In genomic region chr1:128441129-128441473, GRCm38 (mm10) we compare ENCODE assay signal across 10 mouse cellular contexts. TPM values are rescaled to one million over a fixed set of nuclear protein-coding genes. Genes with fewer than 3 reads are reported as not detected.
DNase-seq lines count a peak whose midpoint lies in the region; TF ChIP-seq lines count a peak whose summit lies in the region.
"Had no signal": no experiment of that assay in that cellular context is flagged by ENCODE, and none has a peak within 500 bp of the region (broad histone marks: within the 10 kb centered on the region; RNA-seq: fewer than 3 reads in every experiment).

No protein-coding gene starts in this region.

- H3K36me3 ChIP-seq in thymus, adult 2 months (ENCODE audit: control insufficient read depth, insufficient read depth, low read length): no peaks in the 10 kb centered on the region
- H3K36me3 ChIP-seq: hindbrain, embryonic 15.5 days; stomach, embryonic 15.5 days had no signal

- TF ChIP-seq POLR2A in thymus, adult 2 months (IDR thresholded peaks at IDR 0.05; ENCODE audit: control insufficient read depth, extremely low read depth, insufficient read depth, low read length, poor library complexity): no peak

- peak; percentile 24 for DNase-seq in embryo, embryonic 10 days (ENCODE audit: low spot score)
- DNase-seq in embryo, embryonic 11 days: no peak
- peak; percentile 13 to 15 for DNase-seq in left cerebral cortex, adult 8-10 months (ENCODE audit: low spot score in 2 of 2)
- DNase-seq in left cerebral cortex, adult 18-20 months (ENCODE audit: low spot score in 2 of 2): no peak
- peak; percentile 25 for DNase-seq in embryo, embryonic 10.5 days (ENCODE audit: low spot score)
- peak; percentile 28 to 49 for DNase-seq in layer of hippocampus, postnatal 14 days (ENCODE audit: low spot score in 2 of 2)
- DNase-seq in kidney, postnatal 4 days: no peak
- DNase-seq in thymus, adult 2 months: no peak

- no peak overlapping the region for H3K4me3 ChIP-seq in thymus, adult 2 months (ENCODE audit: control insufficient read depth, insufficient read depth, low read length)
- H3K4me3 ChIP-seq: hindbrain, embryonic 15.5 days; stomach, embryonic 15.5 days had no signal

- H3K27me3 ChIP-seq in thymus, adult 2 months (ENCODE audit: control insufficient read depth, insufficient read depth, low read length): no peaks in the 10 kb centered on the region
- H3K27me3 ChIP-seq: hindbrain, embryonic 15.5 days; stomach, embryonic 15.5 days had no signal

- WGBS in thymus, adult 2 months: 91% methylated on average over 5 of the region's 5 CpGs

- TF ChIP-seq CTCF in thymus, adult 2 months (IDR thresholded peaks at IDR 0.05; ENCODE audit: borderline replicate concordance, control insufficient read depth, extremely low read depth, insufficient read depth, low read length, poor library complexity): no peak

- H3K4me1 ChIP-seq in thymus, adult 2 months (replicated peaks; ENCODE audit: control insufficient read depth, insufficient read depth, low read length): peaks cover 11% of the 10 kb centered on the region
- H3K4me1 ChIP-seq: hindbrain, embryonic 15.5 days; stomach, embryonic 15.5 days had no signal

- H3K27ac ChIP-seq in thymus, adult 2 months (ENCODE audit: control insufficient read depth, insufficient read depth, low read length): no peak overlapping the region
- H3K27ac ChIP-seq: hindbrain, embryonic 15.5 days; stomach, embryonic 15.5 days had no signal

RNA-seq across cellular contexts. Expression of gene Dars, which starts 23.9 kb away (rescaled TPM):
- total RNA-seq in left cerebral cortex, adult 8-10 months (2022): 10 to 100 TPM; 54.0 to 57.0 (median 55.8) TPM
- 10 to 100 TPM; 52.3 to 56.0 TPM for total RNA-seq in left cerebral cortex, adult 18-20 months (2021)
- total RNA-seq in layer of hippocampus, postnatal 14 days (2021): 10 to 100 TPM; 68.9 to 71.2 TPM
- polyA plus RNA-seq in thymus, adult 2 months (2012; rRNA removed): 16.3 and 17.6 TPM in 2 replicates

Comparison
In these comparisons a context has a peak if more than half of its experiments do, and no peak if none do; other contexts are left out.
1. DNase-seq: peak in embryo, embryonic 10 days (single experiment), left cerebral cortex, adult 8-10 months (2 of 2), embryo, embryonic 10.5 days (single experiment) and layer of hippocampus, postnatal 14 days (2 of 2); none in embryo, embryonic 11 days (single experiment), left cerebral cortex, adult 18-20 months (0 of 2), kidney, postnatal 4 days (0 of 2) and thymus, adult 2 months (single experiment).